Mouse (Mus musculus) embryonic facial prominence, embryonic 11.5 days (tissue): ENCODE results near the gene Pdlim5. TPM values are rescaled to one million over a fixed set of nuclear protein-coding genes. Genes with fewer than 3 reads are reported as not detected.

Experiments
- ATAC-seq: fragments of 200-750 bp; cut with Nextera tagmentation; replicated peaks from 2 replicates; pipeline ENCODE4 v1.8.0; 2017; ENCODE audit warnings: low read depth; ENCODE audit not compliant: insufficient number of reproducible peaks, low FRiP score, low TSS enrichment
- DNase-seq: peaks from one replicate; pipeline ENCODE4 v3.0.0-alpha.2; 2015; ENCODE audit warnings: low spot score
- H3K27ac ChIP-seq: fragments of 300-500 bp; sonication (generic); replicated peaks from 2 replicates; pipeline ENCODE4 v1.5.1; 2014; ENCODE audit warnings: mild to moderate bottlenecking, low read depth, low read length, control low read depth
- H3K27me3 ChIP-seq: fragments of 300-500 bp; sonication (generic); 2 replicates; pipeline ENCODE4 v1.6.1; 2014; ENCODE audit warnings: mild to moderate bottlenecking, low read length, moderate library complexity, mixed read lengths; ENCODE audit not compliant: control insufficient read depth, insufficient read depth
- H3K36me3 ChIP-seq: fragments of 300-500 bp; sonication (generic); replicated peaks from 2 replicates; pipeline ENCODE4 v1.6.1; 2014; ENCODE audit warnings: low read depth, mild to moderate bottlenecking, low read length, moderate library complexity, mixed read lengths; ENCODE audit not compliant: control insufficient read depth, insufficient read depth
- H3K4me1 ChIP-seq: fragments of 300-500 bp; sonication (generic); 2 replicates; pipeline ENCODE4 v1.6.1; 2014; ENCODE audit warnings: low read length, mixed read lengths; ENCODE audit not compliant: control insufficient read depth, insufficient read depth
- H3K4me2 ChIP-seq: fragments of 300-500 bp; sonication (generic); 2 replicates; pipeline ENCODE4 v1.6.1; 2014; ENCODE audit warnings: low read depth, mild to moderate bottlenecking, control low read depth, low read length, moderate library complexity
- H3K4me3 ChIP-seq: fragments of 300-500 bp; sonication (generic); 2 replicates; pipeline ENCODE4 v1.5.1; 2014; ENCODE audit warnings: low read depth, low read length, control low read depth
- H3K9ac ChIP-seq: fragments of 300-500 bp; sonication (generic); replicated peaks from 2 replicates; pipeline ENCODE4 v1.6.1; 2014; ENCODE audit warnings: mild to moderate bottlenecking, control low read depth, low read length
- H3K9me3 ChIP-seq: fragments of 300-500 bp; sonication (generic); replicated peaks from 2 replicates; pipeline ENCODE4 v1.6.1; 2016; ENCODE audit warnings: mild to moderate bottlenecking, low read length, inconsistent platforms, mixed read lengths; ENCODE audit not compliant: control insufficient read depth
- WGBS: fragments of 180-500 bp; shearing (Covaris S2); extraction: QIAGEN DNeasy Blood & Tissue Kit; methylation state at CpG from one replicate; pipeline ENCODE4 v1.1.7; 2014; 5-methylcytosine and 5-hydroxymethylcytosine counted together
- polyA plus RNA-seq: library from polyadenylated mRNA; unstranded; fragments of >200 nt; fragmentation: Nextera tagmentation; extraction: Ambion mirVana; gene quantifications from 2 replicates; pipeline ENCODE4 v1.2.1, GENCODE M21; 2014

Pdlim5 gene
- polyA plus RNA-seq, 1 experiment from 2014 or later, result 19.6 TPM

- H3K27ac ChIP-seq, result no peak overlapping the region
- no peak overlapping the region for H3K9ac ChIP-seq
- no peaks in the 10 kb centered on the region for H3K36me3 ChIP-seq
- H3K4me3 ChIP-seq, result no peak overlapping the region
- no peaks in the 10 kb centered on the region for H3K27me3 ChIP-seq
- ATAC-seq, result 0 out of 2 replicates have a peak, but pooled peaks have one; percentile 29
- H3K4me2 ChIP-seq, result no peak overlapping the region
- H3K4me1 ChIP-seq, result no peaks in the 10 kb centered on the region
- no peaks in the 10 kb centered on the region for H3K9me3 ChIP-seq
- 83% methylated on average over 7 of the region's 7 CpGs for WGBS
- no peak for DNase-seq
Measured at GRCm38 (mm10) chr3:142295287-142295676, 100.2 kb downstream of the Pdlim5 start.

GRCm38 (mm10) chr3:142294616-142295286 is 100.7 kb downstream of the Pdlim5 start:
- no peak overlapping the region for H3K4me3 ChIP-seq
- no peak overlapping the region for H3K27ac ChIP-seq
- no peaks in the 10 kb centered on the region for H3K27me3 ChIP-seq
- H3K36me3 ChIP-seq, result no peaks in the 10 kb centered on the region
- 30% methylated on average over 7 of the region's 7 CpGs for WGBS
- no peaks in the 10 kb centered on the region for H3K9me3 ChIP-seq
- peak; percentile 44; the same call in 1 of the 2 replicates for ATAC-seq
- no peaks in the 10 kb centered on the region for H3K4me1 ChIP-seq
- H3K4me2 ChIP-seq, result no peak overlapping the region
- H3K9ac ChIP-seq, result no peak overlapping the region
- peak; percentile 83 for DNase-seq

GRCm38 (mm10) chr3:142293561-142293960 is 101.9 kb downstream of the Pdlim5 start:
- Histone ChIP-seq H3K27ac (no peak overlapping the region), H3K4me2 (no peak overlapping the region), H3K36me3 (no peaks in the 10 kb centered on the region), H3K9me3 (no peaks in the 10 kb centered on the region), H3K4me1 (no peaks in the 10 kb centered on the region), H3K27me3 (no peaks in the 10 kb centered on the region), H3K4me3 (no peak overlapping the region), H3K9ac (no peak overlapping the region)
- ATAC-seq (no peak), DNase-seq (no peak)
- WGBS, result 81% methylated on average over 7 of the region's 7 CpGs

GRCm38 (mm10) chr3:142282706-142283105 is 112.8 kb downstream of the Pdlim5 start:
- ATAC-seq (peak; percentile 69; the same call in 1 of the 2 replicates), DNase-seq (peak; percentile 73)
- Histone ChIP-seq H3K9me3 (no peaks in the 10 kb centered on the region), H3K36me3 (no peaks in the 10 kb centered on the region), H3K4me1 (no peaks in the 10 kb centered on the region; the same call in 1 of the 2 replicates), H3K4me2 (no peak overlapping the region), H3K27ac (no peak overlapping the region), H3K27me3 (no peaks in the 10 kb centered on the region), H3K9ac (no peak overlapping the region), H3K4me3 (no peak overlapping the region)
- WGBS, result 50% methylated on average over 9 of the region's 9 CpGs

- no peak for DNase-seq
- no peak for ATAC-seq
- no peaks in the 10 kb centered on the region for H3K9me3 ChIP-seq
- H3K4me2 ChIP-seq, result no peak overlapping the region
- H3K27me3 ChIP-seq, result no peaks in the 10 kb centered on the region
- no peak overlapping the region for H3K27ac ChIP-seq
- H3K4me3 ChIP-seq, result no peak overlapping the region
- no peaks in the 10 kb centered on the region; the same call in 1 of the 2 replicates for H3K4me1 ChIP-seq
- no peaks in the 10 kb centered on the region for H3K36me3 ChIP-seq
- no peak overlapping the region for H3K9ac ChIP-seq
- 90% methylated on average over 7 of the region's 7 CpGs for WGBS
Measured at GRCm38 (mm10) chr3:142281656-142282055, 113.8 kb downstream of the Pdlim5 start.

GRCm38 (mm10) chr3:142281093-142281445 is 114.4 kb downstream of the Pdlim5 start:
- peak; percentile 71 for ATAC-seq
- Histone ChIP-seq H3K36me3 (no peaks in the 10 kb centered on the region), H3K27ac (no peak overlapping the region), H3K9me3 (no peaks in the 10 kb centered on the region), H3K27me3 (no peaks in the 10 kb centered on the region), H3K4me2 (no peak overlapping the region), H3K4me3 (no peak overlapping the region), H3K9ac (no peak overlapping the region), H3K4me1 (no peaks in the 10 kb centered on the region; the same call in 1 of the 2 replicates)
- DNase-seq, result peak; percentile 54
- 38% methylated on average over 1 of the region's 1 CpGs for WGBS

- no peak overlapping the region for H3K4me3 ChIP-seq
- 65% methylated on average over 6 of the region's 6 CpGs for WGBS
- DNase-seq, result no peak
- no peak overlapping the region for H3K4me2 ChIP-seq
- ATAC-seq, result 0 out of 2 replicates have a peak, but pooled peaks have one; percentile 21
- no peaks in the 10 kb centered on the region for H3K27me3 ChIP-seq
- H3K4me1 ChIP-seq, result no peaks in the 10 kb centered on the region; the same call in 1 of the 2 replicates
- no peaks in the 10 kb centered on the region for H3K9me3 ChIP-seq
- no peak overlapping the region for H3K9ac ChIP-seq
- no peaks in the 10 kb centered on the region for H3K36me3 ChIP-seq
- no peak overlapping the region for H3K27ac ChIP-seq
Measured at GRCm38 (mm10) chr3:142280366-142281092, 115.0 kb downstream of the Pdlim5 start.

- DNase-seq, result no peak
- Histone ChIP-seq H3K4me2 (no peak overlapping the region), H3K36me3 (no peaks in the 10 kb centered on the region), H3K9me3 (no peaks in the 10 kb centered on the region), H3K27me3 (no peaks in the 10 kb centered on the region), H3K9ac (no peak overlapping the region), H3K4me1 (no peaks in the 10 kb centered on the region; the same call in 1 of the 2 replicates), H3K27ac (no peak overlapping the region), H3K4me3 (no peak overlapping the region)
- WGBS, result 92% methylated on average over 3 of the region's 3 CpGs
- ATAC-seq, result no peak
Measured at GRCm38 (mm10) chr3:142279011-142279410, 116.5 kb downstream of the Pdlim5 start.
